Mouse (Mus musculus) midbrain, embryonic 10.5 days (tissue): ENCODE data around the gene Tgfbr3l. TPM values are rescaled to one million over a fixed set of nuclear protein-coding genes. Genes with fewer than 3 reads are reported as not detected.

Experiments
- DNase-seq: peaks from one replicate; pipeline ENCODE4 v3.0.0-alpha.2; 2017; ENCODE audit warnings: low spot score
- H3K27ac ChIP-seq: fragments of 300-500 bp; sonication (generic); replicated peaks from 2 replicates; pipeline ENCODE4 v1.5.1; 2016; ENCODE audit warnings: mild to moderate bottlenecking
- H3K27me3 ChIP-seq: fragments of 300-500 bp; sonication (generic); 2 replicates; pipeline ENCODE4 v1.6.1; 2016; ENCODE audit warnings: low read depth, mild to moderate bottlenecking; ENCODE audit not compliant: poor library complexity, severe bottlenecking
- H3K36me3 ChIP-seq: fragments of 300-500 bp; sonication (generic); 2 replicates; pipeline ENCODE4 v1.6.1; 2016; ENCODE audit warnings: mild to moderate bottlenecking, moderate library complexity
- H3K4me1 ChIP-seq: fragments of 300-500 bp; sonication (generic); 2 replicates; pipeline ENCODE4 v1.6.1; 2016
- H3K4me3 ChIP-seq: fragments of 300-500 bp; sonication (generic); 2 replicates; pipeline ENCODE4 v1.5.1; 2016; ENCODE audit warnings: mild to moderate bottlenecking, moderate library complexity
- H3K9me3 ChIP-seq: fragments of 300-500 bp; sonication (generic); replicated peaks from 2 replicates; pipeline ENCODE4 v1.6.1; 2016; ENCODE audit warnings: mild to moderate bottlenecking
- WGBS: fragments of 180-500 bp; shearing (Covaris S2); methylation state at CpG from one replicate; pipeline ENCODE4 v1.1.7; 2016; 5-methylcytosine and 5-hydroxymethylcytosine counted together
- polyA plus RNA-seq: library from polyadenylated mRNA; unstranded; fragments of >200 nt; fragmentation: Nextera tagmentation; extraction: Ambion mirVana; gene quantifications from 2 replicates; pipeline ENCODE4 v1.2.1, GENCODE M21; 2016

The Tgfbr3l gene
- polyA plus RNA-seq: 2.6 and 3.6 TPM in 2 replicates

DNA sequence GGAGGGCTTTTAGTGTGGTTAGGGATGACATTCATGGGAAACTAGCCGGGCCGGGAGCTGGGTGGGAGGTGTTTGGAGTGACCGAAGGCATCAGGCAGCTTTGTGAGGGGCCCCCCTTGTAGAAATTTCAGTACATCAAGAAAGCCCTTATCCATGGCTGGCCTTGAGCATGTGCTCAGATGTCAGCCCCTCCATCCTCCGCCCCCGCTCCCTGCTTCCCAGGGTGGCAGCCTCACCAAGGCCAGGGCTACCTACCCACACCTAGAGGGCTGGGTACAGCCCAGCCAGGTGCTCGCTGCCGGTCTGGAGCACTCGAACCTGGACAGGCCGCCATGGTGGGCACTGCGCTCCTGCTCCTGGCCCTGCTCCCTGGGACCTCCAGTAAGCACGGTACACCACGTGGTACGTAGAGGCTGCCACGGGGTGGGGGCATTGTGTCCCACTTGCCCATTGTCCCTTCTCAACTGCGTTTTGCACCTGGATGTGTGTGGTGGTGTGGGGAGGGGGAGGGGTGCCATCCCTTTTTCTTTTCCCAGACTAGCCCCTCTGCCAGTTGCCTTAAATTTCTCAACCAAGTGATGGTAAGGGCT lies at the start of gene Tgfbr3l:
Gene Tgfbr3l (plus strand): TSS at position 264 of the 590 bp plus-strand sequence.
- peaks cover 62% of the 10 kb centered on the region for H3K36me3 ChIP-seq

DNA sequence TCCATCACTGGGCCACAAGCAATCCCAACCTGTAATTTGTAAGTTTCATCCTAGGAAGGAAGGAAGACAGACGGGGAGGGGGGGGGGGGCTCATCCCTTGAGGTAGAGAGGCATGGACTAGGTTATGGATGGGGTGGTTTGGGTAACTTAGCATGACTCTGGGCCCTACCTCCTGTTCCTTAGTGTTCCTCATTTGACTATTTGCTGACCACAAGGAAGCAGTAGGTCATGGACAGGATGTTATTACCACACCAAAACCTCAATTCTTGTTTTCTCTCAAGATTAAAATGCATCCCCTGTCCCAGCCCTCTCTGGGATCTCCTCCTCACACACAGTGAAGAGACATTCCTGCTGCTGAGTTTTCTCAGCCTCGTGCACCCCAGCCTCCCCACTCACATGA lies 46.7 kb upstream of the Tgfbr3l start:
- Histone ChIP-seq H3K4me1 (peaks cover 11% of the 10 kb centered on the region), H3K27me3 (peaks cover 47% of the 10 kb centered on the region), H3K36me3 (0 out of 2 replicates have a peak, but pooled peaks cover 5% of the 10 kb centered on the region), H3K27ac (no peak overlapping the region), H3K4me3 (no peak overlapping the region), H3K9me3 (no peaks in the 10 kb centered on the region)
- WGBS: 54% methylated on average over 2 of the region's 2 CpGs
- DNase-seq: no peak

More for the DNA sequence above, at the start of gene Tgfbr3l:
- Histone ChIP-seq H3K9me3 (no peaks in the 10 kb centered on the region), H3K27me3 (peaks cover 33% of the 10 kb centered on the region), H3K4me1 (peaks cover 32% of the 10 kb centered on the region), H3K4me3 (peak within 1 kb of the TSS; percentile 26), H3K27ac (no peak within 1 kb of the TSS)
- 83% methylated on average over 15 of the region's 15 CpGs for WGBS
- no peak for DNase-seq

DNA sequence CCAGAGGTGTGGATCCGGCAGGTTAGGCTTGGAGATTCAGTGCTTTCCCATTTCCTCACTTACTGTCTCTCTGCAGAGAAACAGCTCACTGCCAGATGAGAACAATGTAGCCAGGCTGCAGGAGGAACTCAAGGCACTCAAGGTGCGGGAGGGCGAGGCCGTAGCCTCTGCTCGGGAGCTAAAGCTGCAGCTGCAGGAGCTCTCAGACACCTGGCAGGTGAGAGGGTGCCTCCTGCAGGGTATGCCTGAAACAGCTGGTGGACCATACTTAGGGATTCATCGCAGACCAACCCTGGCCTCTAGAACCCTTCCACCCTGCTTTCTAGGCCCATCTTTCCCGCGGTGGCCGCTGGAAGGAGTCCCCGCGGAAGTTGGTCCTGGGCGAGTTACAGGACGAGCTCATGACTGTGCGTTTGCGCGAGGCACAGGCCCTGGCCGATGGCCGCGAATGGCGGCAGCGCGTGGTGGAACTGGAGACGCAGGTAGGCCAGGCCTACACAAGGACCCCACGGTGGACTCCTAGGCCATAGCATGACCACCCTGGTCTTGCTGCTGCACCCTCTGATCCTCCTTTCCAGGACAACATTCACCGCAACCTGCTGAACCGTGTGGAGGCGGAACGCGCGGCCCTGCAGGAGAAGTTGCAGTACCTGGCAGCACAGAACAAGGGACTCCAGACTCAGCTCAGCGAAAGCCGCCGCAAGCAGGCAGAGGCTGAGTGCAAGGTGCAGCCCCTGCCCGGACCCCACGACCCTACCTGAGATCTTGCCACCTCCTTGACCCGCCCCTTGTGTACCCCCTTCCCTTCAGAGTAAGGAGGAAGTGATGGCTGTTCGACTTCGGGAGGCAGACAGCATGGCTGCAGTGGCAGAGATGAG lies 42.5 kb upstream of the Tgfbr3l start:
- Histone ChIP-seq H3K4me1 (peaks cover 17% of the 10 kb centered on the region), H3K27ac (no peak overlapping the region), H3K9me3 (0 out of 2 replicates have a peak, but pooled peaks cover 7% of the 10 kb centered on the region), H3K4me3 (peak overlapping the region; percentile 35), H3K36me3 (peaks cover 33% of the 10 kb centered on the region), H3K27me3 (peaks cover 71% of the 10 kb centered on the region)
- peak; percentile 30 for DNase-seq
- WGBS: 10% methylated on average over 38 of the region's 38 CpGs

DNA sequence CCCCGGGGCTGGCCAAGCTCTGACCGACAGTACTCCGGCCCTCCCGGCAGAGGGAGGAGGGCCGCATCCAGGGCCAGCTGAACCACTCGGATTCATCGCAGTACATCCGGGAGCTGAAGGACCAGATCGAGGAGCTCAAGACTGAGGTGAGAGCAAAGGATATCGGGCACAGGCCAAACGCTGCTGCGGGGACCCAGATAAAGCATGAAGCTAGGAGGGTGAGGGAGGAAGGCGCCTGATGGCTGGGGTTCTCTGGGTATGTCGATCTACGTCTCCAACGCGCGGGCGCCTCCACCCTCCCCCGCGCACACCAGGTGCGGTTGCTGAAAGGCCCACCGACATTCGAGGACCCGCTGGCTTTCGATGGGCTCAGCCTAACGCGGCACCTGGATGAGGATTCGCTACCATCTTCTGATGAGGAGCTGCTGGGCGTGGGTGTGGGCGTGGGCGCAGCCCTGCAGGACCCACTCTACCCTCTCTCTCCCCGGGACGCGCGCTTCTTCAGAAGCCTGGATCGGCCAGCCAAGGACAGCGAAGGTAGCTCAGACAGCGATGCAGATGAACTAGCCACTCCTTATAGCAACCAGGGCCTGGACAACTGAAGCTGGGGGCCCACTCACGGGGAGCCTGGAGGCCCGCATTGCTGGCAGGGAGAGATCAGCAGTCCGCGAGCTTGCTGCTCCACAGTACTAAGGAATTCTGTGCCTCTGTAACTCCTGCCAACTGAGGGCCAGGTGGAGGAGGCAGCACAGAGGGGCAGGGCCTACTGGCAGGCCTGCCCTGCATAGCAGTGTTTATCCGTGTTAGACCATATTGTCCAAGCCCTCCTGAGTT lies 41.6 kb upstream of the Tgfbr3l start:
- Histone ChIP-seq H3K27ac (no peak overlapping the region), H3K36me3 (peaks cover 41% of the 10 kb centered on the region), H3K27me3 (peaks cover 71% of the 10 kb centered on the region), H3K9me3 (0 out of 2 replicates have a peak, but pooled peaks cover 7% of the 10 kb centered on the region), H3K4me3 (peak overlapping the region; percentile 35), H3K4me1 (peaks cover 17% of the 10 kb centered on the region)
- DNase-seq: peak; percentile 38
- 6% methylated on average over 44 of the region's 44 CpGs for WGBS

DNA sequence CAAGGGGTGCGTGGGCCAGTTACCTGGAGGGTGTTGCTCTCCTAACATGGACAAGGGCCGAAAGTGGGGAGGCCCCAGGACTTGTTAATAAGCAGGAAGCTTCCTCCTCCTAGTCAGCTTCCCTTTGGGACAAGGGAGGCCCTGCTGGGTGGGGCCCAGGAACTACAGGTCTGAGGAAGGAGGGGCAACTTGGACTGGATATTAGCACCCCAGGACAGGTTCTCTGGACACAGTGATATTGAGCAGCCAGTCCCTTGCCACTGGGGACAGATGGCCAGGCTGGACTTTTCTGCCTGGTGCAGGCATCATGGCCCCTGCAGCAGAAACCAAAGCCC lies 41.0 kb upstream of the Tgfbr3l start:
- Histone ChIP-seq H3K27ac (no peak overlapping the region), H3K4me3 (no peak overlapping the region), H3K4me1 (peaks cover 17% of the 10 kb centered on the region), H3K36me3 (peaks cover 41% of the 10 kb centered on the region), H3K27me3 (peaks cover 67% of the 10 kb centered on the region), H3K9me3 (0 out of 2 replicates have a peak, but pooled peaks cover 7% of the 10 kb centered on the region)
- DNase-seq: no peak
- 49% methylated on average over 2 of the region's 2 CpGs for WGBS

DNA sequence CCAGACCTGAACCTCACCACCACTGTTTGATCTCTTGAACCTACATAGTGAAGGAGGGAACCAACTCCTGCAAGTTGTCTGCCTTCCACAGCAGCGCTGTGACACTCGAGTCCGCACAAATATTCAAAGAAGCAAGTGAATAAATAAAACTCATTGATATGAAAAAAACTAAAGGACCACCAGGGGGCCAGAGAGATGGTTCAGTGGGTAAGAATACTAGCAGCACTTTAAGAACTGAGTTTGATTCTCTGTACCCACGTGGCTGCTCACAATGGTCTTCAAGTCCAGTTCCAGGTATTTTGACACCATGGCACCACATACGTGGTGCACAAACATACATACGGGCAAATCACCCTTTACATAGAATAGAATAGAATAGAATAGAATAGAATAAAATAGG lies 36.9 kb upstream of the Tgfbr3l start:
- DNase-seq: no peak
- peaks cover 44% of the 10 kb centered on the region for H3K4me1 ChIP-seq
- peaks cover 60% of the 10 kb centered on the region for H3K27me3 ChIP-seq
- WGBS: 80% methylated on average over 6 of the region's 6 CpGs
- no peak overlapping the region for H3K27ac ChIP-seq
- H3K36me3 ChIP-seq: peaks cover 44% of the 10 kb centered on the region
- H3K9me3 ChIP-seq: 0 out of 2 replicates have a peak, but pooled peaks cover 7% of the 10 kb centered on the region
- no peak overlapping the region for H3K4me3 ChIP-seq

DNA sequence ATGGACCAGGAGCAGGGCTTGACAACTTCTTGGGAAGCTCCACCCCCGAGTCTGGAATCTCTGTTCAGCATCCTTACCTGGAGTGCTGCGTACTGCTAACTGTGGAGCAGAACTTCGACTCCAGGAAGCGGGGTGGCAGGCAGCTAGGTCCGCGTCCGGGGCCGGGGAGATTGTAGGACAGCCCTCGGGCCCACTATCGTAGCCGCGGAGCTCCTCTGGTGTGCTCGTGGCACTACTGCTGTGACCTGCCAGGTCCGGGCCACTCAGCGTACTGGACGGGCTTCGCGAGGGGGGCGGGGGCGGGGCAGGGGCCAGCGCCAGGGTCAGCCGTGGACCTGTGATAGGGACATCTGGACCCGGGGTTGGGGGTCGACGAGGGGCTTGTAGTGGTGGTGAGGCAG lies 35.2 kb upstream of the Tgfbr3l start:
- H3K36me3 ChIP-seq: peaks cover 40% of the 10 kb centered on the region
- peak overlapping the region; percentile 63 for H3K27ac ChIP-seq
- WGBS: 1% methylated on average over 24 of the region's 25 CpGs
- H3K4me1 ChIP-seq: peaks cover 51% of the 10 kb centered on the region
- H3K4me3 ChIP-seq: peak overlapping the region; percentile 57
- DNase-seq: peak; percentile 59
- 0 out of 2 replicates have a peak, but pooled peaks cover 7% of the 10 kb centered on the region for H3K9me3 ChIP-seq
- peaks cover 59% of the 10 kb centered on the region for H3K27me3 ChIP-seq

DNA sequence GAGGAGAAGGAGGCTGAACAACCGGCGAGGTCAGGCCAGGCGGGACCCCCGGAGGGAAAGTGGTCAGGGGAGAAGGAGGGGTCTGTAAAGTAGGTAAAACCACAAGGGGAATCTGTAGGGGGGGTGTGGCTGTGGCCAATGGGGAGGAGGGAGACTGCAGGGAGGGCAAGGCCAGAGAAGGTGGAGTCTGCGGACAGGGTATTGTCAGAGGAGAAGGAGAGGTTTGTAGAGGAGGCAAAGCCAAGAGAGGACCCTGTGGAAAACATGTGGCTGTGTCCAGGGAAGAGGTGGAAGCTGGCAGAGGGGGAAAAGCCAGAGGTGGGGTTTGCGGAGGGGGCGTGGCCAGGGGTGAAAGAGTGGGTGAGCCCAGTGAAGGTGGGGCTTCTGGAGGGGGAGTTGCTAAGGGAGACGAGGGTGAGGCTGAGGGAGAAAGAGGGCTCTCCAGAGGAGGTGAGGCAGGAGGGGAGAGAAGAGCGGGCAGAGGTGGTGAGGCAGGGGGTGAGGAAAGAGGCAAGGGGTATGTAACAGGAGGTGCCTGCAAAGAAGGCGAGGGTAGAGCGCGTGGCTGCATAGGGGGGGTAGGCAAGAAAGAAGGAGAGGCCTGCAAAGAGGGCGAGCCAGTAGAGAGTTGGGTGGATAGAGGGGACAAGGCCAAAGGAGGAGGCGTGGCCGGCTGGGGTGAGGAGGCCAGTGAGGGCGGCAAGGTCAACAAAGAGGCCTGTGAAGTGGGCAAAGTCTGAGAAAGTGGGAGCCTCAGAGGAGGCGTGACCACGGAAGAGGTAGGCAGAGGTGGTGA lies 34.6 kb upstream of the Tgfbr3l start:
- Histone ChIP-seq H3K4me1 (peaks cover 51% of the 10 kb centered on the region), H3K27ac (peak overlapping the region; percentile 63)

DNA sequence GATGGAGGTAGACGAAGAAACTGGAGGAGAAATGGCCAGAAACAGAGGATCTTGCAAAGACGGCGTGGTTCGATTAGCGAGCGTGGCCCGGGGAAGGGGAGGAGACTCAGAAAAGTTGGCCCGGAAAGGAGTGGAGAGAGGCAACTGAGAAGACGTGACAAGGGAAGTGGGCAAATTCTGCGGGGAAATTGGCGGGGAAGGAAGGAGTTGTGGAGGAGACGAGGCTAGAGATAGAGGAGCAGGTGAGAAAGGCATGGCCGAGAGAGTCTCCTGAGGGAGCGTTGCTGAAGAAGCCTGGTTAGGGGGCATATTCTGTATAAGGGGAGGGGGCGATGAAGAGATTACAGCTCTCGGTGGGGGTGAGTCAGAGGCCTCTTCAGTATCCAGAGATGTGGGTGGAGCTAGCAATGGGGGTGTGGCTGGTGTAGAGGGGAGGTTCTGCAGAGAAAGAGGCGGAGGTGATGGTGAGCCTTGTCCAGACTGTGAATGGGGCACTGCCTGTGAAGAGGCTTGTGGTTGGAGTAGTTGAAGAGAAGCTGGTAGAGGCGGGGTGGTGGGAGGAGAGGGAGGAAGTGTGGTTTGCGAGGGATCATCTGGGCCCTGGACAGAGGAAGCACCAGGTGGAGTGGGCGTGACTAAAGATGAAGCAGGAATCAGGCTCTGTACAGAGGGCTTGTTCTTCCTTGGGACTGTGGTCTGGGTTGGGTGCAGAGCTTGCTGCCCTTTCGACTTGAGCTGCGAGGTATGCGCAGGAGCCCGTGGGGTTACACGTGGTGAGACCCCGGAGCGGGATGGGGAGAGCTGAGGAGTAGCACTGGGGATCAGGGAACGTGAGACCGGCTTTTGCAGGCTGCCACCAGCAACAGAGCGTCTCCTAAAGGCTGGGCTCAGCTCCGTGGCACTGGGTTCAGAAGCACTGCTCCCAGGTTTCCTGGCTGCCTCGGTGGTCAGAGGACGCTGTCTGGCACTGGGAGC lies 33.7 kb upstream of the Tgfbr3l start:
- H3K27me3 ChIP-seq: peaks cover 59% of the 10 kb centered on the region
- H3K27ac ChIP-seq: peak overlapping the region; percentile 63
- peaks cover 27% of the 10 kb centered on the region for H3K36me3 ChIP-seq
- 0 out of 2 replicates have a peak, but pooled peaks cover 6% of the 10 kb centered on the region for H3K9me3 ChIP-seq
- WGBS: 10% methylated on average over 33 of the region's 33 CpGs
- H3K4me3 ChIP-seq: peak overlapping the region; percentile 57
- peak; percentile 56 for DNase-seq
- H3K4me1 ChIP-seq: peaks cover 51% of the 10 kb centered on the region

More for the DNA sequence above, 34.6 kb upstream of the Tgfbr3l start:
- peaks cover 59% of the 10 kb centered on the region for H3K27me3 ChIP-seq
- H3K4me3 ChIP-seq: peak overlapping the region; percentile 57
- WGBS: 2% methylated on average over 18 of the region's 18 CpGs
- H3K36me3 ChIP-seq: peaks cover 35% of the 10 kb centered on the region
- peak; percentile 59 for DNase-seq
- 0 out of 2 replicates have a peak, but pooled peaks cover 7% of the 10 kb centered on the region for H3K9me3 ChIP-seq

DNA sequence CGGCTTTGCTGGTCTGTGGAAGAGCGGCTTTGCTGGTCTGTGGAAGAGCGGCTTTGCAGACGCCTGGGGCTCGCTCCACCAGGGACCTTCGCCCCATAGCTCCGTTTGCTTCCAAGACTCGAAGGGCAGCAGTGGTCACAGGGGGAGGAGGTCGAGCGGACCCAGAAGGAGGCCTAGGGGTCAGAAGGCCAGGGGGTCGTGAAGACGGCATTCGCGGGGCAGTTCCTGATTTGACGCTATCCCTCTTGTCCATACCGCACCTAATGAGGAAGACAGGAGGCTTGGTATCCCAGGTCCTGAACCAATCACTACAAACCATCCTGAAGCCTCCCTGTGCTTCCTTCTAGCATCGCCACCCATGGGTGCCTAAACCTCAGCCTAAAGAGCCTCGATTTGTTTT lies 31.7 kb upstream of the Tgfbr3l start:
- H3K4me1 ChIP-seq: peaks cover 51% of the 10 kb centered on the region
- H3K27me3 ChIP-seq: peaks cover 66% of the 10 kb centered on the region
- H3K27ac ChIP-seq: peak overlapping the region; percentile 96
- H3K36me3 ChIP-seq: peaks cover 7% of the 10 kb centered on the region
- H3K4me3 ChIP-seq: peak overlapping the region; percentile 78
- no peak for DNase-seq
- WGBS: 7% methylated on average over 18 of the region's 18 CpGs
- no peaks in the 10 kb centered on the region for H3K9me3 ChIP-seq
